Mouse (Mus musculus): ENCODE results near the gene Lonrf2.
A peak's percentile ranks its signal among the peaks of the same experiment; 100 is the strongest.

Gene Lonrf2

DNA sequence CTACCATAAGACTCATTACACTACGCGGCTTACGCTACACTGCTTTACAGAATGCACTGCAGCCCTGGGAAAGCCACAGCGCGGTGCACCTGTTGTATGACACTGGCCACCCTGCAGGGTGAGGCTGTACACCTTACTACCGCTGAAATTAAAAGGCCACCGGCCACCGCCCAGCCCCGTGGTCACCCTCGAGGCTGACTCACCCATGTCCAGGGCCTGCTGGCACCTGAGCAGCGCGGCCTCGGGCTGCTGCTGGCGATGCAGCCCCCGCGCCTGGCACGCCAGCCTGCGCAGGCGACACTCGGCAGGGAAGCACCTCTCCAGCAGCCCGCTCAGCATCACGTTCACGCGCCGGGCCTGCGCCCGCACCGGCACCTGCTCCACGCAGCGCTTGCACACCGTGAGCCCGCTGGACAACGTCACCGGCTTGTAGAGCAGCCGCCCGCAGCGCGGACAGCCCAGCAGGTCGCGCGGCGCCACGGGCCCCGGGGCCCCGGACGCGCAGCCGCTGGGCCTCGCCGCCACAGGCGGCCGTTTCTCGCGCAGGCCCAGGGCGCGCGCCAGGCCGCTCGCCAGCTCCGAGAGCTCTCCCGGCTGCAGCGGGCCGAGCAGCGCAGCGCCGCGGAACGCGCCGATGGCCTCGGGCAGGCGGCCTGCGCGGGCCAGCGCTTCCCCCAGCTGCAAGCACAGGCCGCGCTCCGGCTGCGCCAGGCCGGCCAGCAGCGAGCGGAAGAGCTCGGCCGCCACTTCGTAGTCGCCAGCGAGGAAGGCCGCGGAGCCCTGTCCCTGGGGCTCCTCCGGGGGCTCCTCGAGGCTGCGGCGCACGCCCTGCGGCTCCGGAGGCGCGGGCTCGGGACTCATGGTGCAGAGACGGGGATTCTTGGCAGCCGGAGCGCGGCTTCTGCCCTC lies 689 bp downstream of the Lonrf2 start:
- DNase-seq (ENCODE audit: low spot score in 2 of 2) = peak; percentile 49 to 63

GRCm38 (mm10) chr1:38834899-38835298 lies 1.6 kb downstream of the Lonrf2 start:
- DNase-seq (ENCODE audit: low spot score in 2 of 2) = peak in 1 of 2 experiments; percentile 51

GRCm38 (mm10) chr1:38824926-38825325 lies 11.6 kb downstream of the Lonrf2 start:
- no peak for DNase-seq (ENCODE audit: low spot score in 2 of 2)

DNA sequence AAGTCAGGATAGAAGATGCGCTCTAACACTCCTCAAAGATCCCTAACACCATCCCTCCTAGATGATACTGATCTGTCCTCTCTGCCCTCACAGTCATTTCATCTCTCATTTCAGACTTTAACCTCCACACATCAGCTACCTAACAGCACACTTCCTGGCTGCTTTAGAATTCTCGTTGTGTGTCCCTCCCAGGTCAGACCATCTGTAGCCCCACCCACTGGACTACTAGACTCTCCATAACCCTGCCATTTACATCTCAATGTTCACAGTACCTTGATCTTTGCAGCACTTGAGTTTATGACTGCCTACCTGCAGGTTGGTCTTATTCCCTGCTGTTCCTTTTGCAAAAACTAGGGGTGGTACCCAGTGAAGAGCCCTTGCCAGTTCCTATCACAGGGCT lies 12.7 kb downstream of the Lonrf2 start:
- no peak for DNase-seq (ENCODE audit: low spot score in 2 of 2)

GRCm38 (mm10) chr1:38819691-38820090 lies 16.8 kb downstream of the Lonrf2 start:
- DNase-seq (ENCODE audit: low spot score in 2 of 2) = no peak

DNA sequence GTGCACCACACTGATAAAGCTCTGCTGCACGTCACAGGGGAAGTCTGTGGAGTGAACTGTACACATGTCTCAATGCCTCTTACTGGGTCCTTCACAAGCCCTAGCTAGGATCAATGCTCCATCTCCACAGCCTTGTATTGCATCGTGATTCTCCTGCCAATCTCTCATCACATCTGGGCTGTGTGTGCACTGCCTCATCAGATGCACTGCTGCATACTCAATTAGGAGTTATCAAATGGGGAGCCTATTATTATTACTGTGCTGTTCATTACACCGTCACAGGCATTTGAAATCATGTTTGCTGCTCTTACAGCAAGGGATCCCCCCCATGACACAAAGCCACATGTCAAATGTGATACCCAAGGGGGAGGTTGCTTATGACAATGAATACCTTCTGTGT lies 18.8 kb downstream of the Lonrf2 start:
- no peak for DNase-seq (ENCODE audit: low spot score in 2 of 2)

GRCm38 (mm10) chr1:38817268-38817667 lies 19.2 kb downstream of the Lonrf2 start:
- no peak for DNase-seq (ENCODE audit: low spot score in 2 of 2)

DNA sequence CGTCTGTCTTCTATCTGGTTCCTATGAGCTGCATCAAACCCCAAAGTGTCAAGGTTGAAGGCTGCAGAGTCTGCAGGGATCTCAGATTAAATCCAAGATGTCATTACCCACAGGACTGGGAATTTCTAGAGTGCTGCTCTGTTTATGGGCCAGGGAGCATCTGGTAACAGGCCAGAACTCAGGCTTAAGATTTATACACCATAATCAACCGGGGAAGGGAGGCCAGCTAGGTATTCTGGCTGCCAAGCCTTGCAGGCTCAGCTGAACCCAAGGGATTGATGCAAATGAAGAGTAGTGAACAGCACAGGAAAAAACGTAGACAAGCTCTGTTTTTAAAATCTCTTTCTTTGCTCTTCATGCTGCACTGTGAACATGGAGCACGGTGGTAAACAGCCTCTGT lies 20.2 kb downstream of the Lonrf2 start:
- no peak for DNase-seq (ENCODE audit: low spot score in 2 of 2)

- DNase-seq (ENCODE audit: low spot score in 2 of 2) = peak; percentile 50 to 59
These were observed 29.4 kb downstream of the Lonrf2 start for GRCm38 (mm10) chr1:38807121-38807520.

- no peak for DNase-seq (ENCODE audit: low spot score in 2 of 2)
These were observed 36.1 kb downstream of the Lonrf2 start for GRCm38 (mm10) chr1:38800402-38800801.

GRCm38 (mm10) chr1:38799304-38799703 lies 37.2 kb downstream of the Lonrf2 start:
- DNase-seq (ENCODE audit: low spot score in 2 of 2) = peak in 1 of 2 experiments; percentile 44

DNA sequence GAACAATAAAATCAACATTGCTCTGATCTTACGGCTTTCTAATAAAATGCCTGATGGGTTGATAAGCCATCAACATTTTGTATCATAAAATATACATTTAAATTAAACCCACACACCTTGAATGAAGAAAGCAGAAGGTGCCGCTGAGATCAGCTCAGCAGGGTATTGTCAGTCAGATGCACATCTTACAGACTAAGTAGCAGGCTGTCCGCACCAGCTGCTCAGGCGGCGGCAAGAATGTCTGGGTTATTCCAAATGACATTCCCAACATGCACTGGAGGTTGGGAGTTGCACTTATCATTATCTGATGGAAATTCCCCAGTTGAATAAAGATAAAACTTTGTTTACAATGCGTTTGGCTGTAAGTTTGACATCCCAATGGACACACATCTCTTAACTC lies 39.6 kb downstream of the Lonrf2 start:
- no peak for DNase-seq (ENCODE audit: low spot score in 2 of 2)

- DNase-seq (ENCODE audit: low spot score in 2 of 2) = no peak
These were observed 41.0 kb downstream of the Lonrf2 start for GRCm38 (mm10) chr1:38795496-38795895.

DNA sequence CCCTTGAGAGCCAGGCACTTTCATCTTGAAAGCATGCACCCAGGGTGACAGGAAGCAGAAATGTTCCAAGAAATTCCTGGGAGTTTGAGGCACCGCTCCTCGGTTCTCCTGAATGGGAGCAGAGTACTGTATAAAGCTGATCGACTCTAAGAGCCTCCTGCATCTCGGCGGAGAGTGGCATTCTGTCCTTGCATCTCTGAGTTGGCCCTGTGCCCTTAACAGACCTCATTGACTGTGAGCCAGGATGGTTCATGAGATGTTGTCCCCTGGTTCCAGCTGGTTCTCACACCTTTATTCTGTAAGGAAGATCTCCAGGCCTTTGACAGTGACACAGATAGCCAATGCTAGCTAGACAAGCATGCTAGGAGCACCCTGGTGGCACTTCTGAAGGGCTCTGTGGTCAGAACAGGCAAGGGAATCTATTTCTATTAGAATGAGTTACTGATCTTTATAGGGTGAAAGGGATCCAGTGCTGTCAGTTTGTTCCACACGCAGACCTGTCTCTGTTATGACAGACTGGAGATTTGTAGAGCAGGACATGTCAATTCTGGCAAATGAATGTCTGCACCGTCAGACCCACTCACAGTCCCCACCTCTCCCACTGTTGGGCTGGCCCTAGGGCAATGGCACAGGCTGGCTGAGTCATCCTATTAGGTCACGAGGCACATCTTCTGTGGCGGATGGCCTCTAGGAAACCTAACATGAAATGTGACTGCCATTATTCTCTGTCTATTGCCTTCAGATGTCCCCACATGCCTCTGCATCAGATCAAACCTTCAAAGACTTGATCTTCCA lies 45.3 kb downstream of the Lonrf2 start:
- no peak for DNase-seq (ENCODE audit: low spot score in 2 of 2)

DNA sequence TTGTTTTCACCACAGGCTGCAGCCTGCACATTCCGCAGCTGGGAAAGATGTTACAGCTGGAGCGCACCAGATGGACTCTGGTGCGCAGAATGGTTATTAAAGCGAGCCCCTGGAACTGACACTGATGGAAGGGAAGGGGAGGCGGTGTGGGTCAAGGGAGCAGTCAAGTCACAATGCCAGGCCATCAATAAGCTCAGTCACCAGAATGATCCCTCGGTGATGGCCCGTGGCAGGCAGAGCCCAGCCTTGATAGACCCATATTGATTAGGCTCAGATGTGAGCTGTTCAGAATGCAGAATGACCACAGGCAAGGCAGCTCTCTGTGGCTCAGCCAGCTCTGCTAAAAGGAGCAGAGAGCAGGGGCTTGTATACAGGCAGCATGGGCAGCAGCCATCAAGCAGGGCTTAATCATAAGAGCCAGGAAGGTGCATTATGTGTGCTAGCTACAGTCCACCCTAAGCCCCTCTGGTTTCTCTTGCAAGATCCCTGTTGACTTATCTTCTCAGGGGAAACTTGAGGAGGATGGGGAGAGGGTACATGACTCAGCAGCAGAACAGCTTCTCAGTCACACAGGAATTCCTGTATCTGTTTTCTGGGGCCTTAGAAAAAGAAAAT lies 46.4 kb downstream of the Lonrf2 start:
- no peak for DNase-seq (ENCODE audit: low spot score in 2 of 2)

DNA sequence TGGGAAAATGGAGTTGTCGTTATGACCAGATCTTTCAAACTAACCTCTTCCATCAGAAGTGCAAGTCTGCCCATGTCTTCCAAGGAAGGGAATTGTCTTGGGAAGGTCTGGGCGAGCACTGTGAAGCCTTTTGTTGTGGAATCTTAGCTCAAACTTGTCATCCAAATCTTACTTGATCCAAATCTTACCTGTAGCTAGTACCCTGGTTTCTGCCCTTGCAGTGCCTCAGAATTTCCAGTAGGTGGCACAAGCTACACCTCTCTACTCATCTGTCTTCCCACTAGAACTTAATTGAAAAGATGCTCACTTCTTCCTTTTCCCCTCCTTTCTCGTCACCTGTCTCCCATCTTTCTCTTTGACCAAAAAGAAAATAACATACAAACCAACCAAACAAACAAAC lies 47.6 kb downstream of the Lonrf2 start:
- DNase-seq (ENCODE audit: low spot score in 2 of 2) = no peak

DNA sequence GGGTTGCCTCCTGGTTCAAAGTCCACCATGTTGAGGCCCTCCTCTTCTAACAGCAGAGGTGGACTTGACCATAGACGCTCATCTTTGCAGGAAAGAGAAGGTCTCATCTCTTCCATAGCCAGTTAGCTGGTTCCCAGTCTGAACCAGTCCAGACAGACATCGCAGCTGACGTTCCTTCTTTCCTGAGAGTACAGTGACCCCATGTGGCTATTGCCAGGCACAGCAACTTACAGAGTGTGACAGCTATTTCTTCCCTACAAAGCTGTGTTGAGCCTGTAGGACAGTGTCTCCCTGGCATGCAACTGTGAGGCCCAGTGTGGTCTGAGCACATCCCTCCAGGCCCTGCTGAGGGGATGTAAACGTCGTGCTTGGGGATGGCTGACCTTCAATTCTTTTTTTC lies 49.1 kb downstream of the Lonrf2 start:
- peak; percentile 68 to 75 for DNase-seq (ENCODE audit: low spot score in 2 of 2)

- no peak for DNase-seq (ENCODE audit: low spot score in 2 of 2)
These were observed 50.2 kb downstream of the Lonrf2 start for GRCm38 (mm10) chr1:38786358-38786757.

- DNase-seq (ENCODE audit: low spot score in 2 of 2) = no peak
These were observed 58.2 kb downstream of the Lonrf2 start for GRCm38 (mm10) chr1:38778271-38778670.

GRCm38 (mm10) chr1:38777500-38777899 lies 59.0 kb downstream of the Lonrf2 start:
- no peak for DNase-seq (ENCODE audit: low spot score in 2 of 2)

- no peak for DNase-seq (ENCODE audit: low spot score in 2 of 2)
These were observed 60.8 kb downstream of the Lonrf2 start for GRCm38 (mm10) chr1:38775713-38776112.

DNA sequence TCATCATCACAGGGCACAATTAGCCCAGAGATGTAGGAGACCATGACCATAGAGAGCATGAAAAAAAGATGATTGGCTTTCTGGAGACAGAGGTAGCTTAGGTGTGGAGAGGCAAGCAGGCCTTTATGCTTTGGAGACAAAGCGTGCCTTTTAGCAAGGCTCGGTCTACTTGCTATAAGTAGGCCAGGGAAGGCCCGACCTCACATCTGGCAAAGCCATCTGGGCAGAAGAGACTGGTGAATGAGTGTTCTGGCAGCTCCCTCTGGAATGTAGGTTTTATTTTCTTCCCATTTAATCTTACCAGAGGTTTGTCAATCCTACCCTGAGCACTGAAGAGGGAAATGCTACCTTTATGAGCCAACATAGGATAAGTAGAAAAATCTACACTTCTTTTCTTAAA lies 65.8 kb downstream of the Lonrf2 start:
- no peak for DNase-seq (ENCODE audit: low spot score in 2 of 2)

Measured in right cerebral cortex, adult 2 months (tissue).